Mouse (Mus musculus) right cerebral cortex, adult 2 months (tissue): Measurements from ENCODE around the gene 2010106E10Rik.
A peak's percentile ranks its signal among the peaks of the same experiment; 100 is the strongest.

Source experiments
- DNase-seq, 2 experiments: peaks; one replicate each; pipeline ENCODE4 v3.0.0; 2021 to 2022; ENCODE audit warnings: low spot score in 2 of 2

2010106E10Rik gene

GRCm38 (mm10) chrX:112494974-112495373 lies at the start of gene 2010106E10Rik:
Gene 2010106E10Rik (plus strand): TSS chrX:112495274.
- DNase-seq: no peak

DNA sequence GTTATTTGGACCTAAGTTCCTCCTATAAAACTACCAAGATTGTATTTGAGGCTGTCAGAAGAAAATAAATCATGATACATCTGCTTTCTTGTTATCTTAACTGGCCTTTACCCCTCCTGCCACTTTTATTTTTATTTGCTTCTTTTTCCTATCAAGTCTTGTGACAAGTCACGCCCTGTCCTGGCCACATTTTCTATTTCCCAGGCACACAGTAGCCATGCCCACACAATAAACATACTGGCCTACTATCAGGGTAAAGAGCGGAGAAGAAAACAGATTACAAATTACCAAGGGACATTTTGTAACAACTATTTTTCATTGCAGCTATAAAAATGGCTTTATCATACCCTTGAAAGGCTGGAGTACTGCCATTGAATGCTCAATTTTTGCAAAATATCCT lies 10.6 kb downstream of the 2010106E10Rik start:
- DNase-seq: no peak

GRCm38 (mm10) chrX:112524755-112525154 lies 29.7 kb downstream of the 2010106E10Rik start:
- DNase-seq: peak in 1 of 2 experiments; percentile 3

GRCm38 (mm10) chrX:112543115-112543514 lies 48.0 kb downstream of the 2010106E10Rik start:
- DNase-seq: no peak

DNA sequence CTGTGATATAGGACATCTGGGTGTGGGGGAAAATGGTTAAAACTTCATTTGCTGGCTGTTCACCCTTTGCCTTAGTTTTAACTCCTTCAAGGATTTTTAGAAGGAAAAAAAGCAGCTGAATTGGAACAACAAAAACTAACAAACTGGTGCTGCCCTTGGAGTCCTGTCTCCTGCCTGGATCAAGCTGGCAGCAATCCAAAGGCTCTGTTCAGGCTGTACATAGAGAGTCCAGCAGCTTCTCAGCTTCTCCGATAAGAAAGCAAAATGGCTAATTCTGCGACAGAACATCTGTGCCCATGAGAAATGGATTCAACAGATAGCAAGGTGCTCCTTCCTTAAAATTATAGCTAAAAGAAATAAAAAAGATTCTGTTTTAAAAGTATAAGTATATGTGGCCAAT lies 72.6 kb downstream of the 2010106E10Rik start:
- no peak for DNase-seq

DNA sequence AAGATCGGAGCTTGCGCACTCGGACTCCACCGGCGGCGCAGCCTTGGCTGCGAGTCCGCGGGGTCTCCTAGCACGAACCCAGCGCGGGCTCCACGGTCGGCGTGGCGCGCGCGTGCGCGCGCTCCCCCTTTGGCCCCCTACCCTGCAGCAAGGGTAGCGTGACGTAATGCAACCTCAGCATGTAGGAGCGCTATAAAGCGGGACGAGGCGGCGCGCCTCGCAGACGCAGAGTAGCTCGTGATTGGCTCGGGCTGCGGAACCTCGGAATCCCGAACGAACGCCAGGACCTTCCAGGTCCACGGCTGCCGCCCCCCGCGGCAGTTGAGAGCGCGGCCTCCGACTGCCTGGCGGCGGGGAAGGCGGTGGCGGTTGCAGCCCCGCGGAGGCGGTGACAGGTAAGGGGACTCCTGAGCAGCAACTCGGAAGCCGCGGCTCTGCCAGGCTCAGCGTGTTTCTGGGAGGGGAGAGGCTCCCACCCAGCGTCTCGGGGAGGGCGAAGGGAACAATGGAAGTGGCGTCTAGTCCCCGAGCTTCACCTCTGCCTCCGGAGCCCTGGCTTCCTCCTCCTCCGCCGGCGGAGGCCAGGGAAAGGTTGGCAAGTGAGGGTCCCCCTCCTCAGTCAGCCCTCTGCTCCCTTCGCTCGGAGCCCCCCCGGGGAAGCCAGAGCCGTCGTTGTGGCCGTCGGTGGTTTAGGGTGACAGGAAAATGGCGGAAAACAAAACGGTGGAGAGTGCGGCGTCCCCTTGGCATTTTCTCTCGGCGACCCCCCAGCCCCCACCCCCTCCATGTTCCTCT lies 105.6 kb downstream of the 2010106E10Rik start, which contains the start of gene Zfp711:
Gene Zfp711 (plus strand): TSS at position 16 of the 795 bp plus-strand sequence.
- peak; percentile 62 for DNase-seq

GRCm38 (mm10) chrX:112601306-112602120 lies 106.4 kb downstream of the 2010106E10Rik start:
- DNase-seq: peak; percentile 13 to 31
